Mouse (Mus musculus): Measurements from ENCODE around the gene Tln2.

Gene Tln2

DNA sequence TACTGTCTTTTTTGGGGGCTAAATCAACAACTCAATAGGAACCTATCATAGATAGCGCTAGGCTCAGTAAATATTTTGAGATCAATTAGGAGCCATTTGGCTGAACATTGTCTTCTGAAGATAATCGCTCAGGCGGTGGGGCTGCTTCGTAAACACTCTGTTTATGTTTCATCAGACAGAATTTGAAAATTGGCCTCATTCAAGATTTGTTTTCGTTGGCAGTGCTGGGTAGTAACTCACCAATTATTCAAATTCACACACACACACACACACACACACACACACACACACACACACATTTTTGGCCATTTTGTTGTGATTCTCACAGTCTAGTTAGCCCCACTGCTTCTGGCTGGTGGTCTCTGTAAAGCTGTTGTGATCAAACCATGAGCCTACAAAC, 12.9 kb downstream of the Tln2 start:
- in situ Hi-C loops (cut with MboI) = no loop called here

DNA sequence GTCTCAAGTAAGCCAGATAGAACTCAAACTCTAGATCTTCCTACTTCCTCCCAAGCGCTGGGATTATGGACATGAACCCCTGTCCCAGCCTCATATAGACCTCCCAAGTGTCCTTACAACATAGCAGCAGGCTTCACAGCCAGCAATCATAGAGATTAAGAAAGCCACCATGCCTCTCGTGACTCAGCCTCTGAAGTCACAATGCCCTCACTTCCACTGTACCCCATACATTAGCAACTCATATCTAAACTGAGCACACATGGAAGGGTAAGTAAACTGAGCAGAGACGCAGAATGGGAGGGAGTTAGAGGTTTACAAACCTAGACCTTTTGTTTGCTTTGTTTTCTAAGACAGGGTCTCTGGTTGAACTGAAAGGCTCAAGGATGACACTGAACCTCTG, 13.7 kb downstream of the Tln2 start:
- in situ Hi-C loops (cut with MboI) = no loop called here

DNA sequence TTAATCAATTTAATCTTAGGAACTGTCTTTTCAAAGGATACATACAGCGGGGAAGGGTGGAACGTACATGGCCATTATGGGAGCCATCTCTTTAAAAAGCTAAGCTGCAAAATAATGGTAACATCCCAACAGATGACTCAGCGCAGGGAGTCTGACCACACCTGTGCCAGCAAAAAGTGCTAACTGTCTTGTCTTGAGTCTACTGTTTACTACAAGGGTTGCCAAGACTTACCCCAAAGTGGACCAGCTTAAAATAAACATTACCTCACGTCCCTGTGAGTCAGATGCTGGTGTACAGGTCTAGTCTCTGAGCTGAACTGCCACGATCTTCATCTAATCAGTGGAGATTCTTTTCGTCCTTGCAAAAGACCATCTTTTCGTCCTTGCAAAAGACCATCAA, 14.7 kb downstream of the Tln2 start:
- in situ Hi-C loops (cut with MboI) = no loop called here

DNA sequence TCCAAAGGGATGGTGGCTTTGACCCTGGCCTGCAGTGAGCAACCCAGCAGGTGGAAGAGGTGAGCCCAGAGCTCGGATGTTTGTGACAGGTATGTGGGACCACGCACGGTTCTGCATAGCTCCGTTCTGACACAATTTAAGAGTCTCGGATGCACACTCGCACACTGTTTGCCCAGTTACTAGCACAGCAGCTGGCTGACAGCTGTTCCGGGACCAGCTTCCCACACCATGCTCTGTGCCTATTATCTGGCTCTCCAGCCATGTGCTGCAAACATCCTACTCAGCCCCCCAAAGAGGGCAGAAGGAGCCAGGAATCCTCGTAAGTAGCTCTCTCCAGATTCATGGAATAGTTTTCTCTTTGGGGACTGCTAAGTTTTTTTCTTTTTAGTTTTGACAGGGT, 17.6 kb downstream of the Tln2 start:
- in situ Hi-C loops (cut with MboI) = no loop called here

DNA sequence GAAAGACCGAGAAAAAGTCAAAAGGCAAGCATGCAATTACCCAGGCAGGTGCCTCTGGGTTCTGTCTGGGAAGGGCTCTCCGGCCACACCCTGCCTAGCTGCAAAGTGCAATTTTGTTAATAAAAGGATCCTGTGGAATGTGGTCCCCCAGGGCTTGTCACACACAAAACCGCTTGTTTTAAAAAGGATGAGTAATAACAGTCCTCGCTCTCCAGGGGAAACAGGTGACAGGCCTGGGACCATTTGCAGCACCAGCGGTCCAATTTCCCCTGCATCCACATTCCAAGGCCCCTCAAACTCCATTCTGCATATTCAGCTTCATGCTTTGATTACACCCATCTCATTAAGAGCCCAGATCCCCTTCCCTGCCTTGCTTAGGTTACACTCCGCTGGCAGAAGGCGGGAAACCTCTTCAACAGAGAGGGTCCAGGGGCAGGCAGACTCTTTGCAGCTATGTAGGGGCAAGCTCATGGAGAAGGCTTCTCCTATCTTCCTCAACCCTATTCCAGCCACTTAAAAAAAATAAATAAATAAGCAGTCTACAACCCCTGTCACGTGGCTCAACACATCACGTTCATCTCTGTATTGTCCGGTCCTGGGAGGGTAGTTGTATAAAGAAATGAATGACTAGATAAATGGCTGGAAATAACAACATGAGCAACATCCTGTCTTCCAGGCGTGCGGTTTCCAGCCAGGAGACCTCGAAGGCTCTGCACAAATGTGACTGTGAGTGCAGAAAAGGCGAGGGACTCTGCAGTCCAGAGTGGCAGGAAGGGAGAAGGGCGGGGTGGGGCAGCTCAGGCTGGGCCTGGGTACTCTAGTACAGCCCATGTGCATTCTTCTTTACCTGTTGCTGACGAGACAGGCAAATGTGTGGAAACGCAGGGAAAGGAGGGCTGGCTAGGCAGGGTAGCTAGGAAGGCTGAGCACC, 19.5 kb downstream of the Tln2 start:
- in situ Hi-C loops (cut with MboI) = no loop called here

DNA sequence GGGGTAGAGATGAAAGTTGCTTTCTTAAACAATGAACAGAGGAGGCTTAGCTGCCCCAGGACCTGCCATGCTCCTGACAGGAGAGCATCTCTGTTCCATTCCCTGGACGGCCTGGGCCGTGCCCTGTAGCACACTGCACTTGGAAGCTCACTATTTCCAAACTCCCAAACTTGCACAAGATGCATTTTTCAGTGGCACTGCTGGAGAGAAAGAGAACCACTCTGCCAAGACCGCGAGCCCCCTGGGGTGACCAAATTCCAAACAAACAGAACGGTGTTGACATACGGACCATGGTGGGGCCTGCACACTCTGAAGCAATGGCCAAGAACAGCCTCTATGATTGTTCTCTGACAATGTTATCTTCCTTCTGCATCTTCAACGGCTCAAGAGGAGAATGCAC, 25.1 kb downstream of the Tln2 start:
- in situ Hi-C loops (cut with MboI) = no loop called here

DNA sequence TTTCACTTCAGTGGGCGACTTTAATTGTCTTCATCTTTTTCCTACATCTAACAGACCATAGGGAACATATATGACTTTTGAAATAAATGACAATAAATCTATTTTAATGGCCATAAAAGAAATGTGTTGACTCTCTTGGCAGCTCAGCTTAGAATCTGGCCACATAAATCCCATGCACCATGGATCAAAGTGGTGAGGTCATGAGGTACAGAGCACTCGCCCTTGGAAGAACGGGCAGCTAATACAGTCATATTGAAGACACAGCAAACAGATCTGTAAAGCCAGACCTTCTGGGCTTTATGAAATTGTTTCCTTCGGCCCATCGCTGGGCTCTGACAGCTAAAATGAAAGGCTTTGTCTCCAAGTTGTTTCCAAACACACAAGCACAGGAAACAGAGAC, 26.2 kb downstream of the Tln2 start:
- in situ Hi-C loops (cut with MboI) = no loop called here

DNA sequence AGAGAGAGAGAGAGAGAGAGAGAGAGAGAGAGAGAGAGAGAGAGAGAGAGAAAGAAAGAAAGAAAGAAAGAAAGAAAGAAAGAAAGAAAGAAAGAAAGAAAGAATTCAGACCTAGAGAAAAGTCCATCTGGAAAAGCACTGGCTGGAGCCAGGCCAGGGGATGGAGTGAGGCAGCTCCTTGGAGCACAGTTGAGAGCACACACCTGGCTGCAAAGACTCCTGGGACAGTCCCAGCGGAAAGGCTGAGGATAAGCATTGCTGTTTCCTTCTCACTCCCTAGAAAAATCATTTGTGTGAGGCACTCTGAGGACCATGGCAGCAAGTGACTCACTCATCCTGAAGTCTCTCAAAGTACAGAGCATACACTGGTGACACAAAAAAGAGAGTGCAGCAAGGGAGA, 26.9 kb downstream of the Tln2 start:
- in situ Hi-C loops (cut with MboI) = no loop called here

DNA sequence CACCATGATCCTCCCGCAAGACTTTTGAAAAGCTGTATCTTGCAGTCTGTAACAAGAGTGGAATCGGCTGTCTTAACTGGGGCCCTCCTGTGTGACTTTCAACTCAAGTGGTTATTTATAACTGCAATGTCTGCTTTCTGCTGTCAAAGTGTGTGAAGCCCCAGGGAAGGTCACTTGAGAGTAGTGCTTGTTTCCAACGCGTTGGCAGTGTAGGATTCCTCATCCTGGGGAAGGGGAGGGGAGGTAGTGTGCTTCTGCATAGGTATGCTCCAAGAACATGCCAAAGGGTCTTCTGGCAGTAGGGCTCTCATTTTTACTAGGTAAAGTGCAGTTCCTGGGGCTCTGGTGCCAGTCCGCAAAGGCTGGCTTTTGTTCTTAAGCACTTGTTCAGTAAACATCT, 29.9 kb downstream of the Tln2 start:
- in situ Hi-C loops (cut with MboI) = no loop called here

DNA sequence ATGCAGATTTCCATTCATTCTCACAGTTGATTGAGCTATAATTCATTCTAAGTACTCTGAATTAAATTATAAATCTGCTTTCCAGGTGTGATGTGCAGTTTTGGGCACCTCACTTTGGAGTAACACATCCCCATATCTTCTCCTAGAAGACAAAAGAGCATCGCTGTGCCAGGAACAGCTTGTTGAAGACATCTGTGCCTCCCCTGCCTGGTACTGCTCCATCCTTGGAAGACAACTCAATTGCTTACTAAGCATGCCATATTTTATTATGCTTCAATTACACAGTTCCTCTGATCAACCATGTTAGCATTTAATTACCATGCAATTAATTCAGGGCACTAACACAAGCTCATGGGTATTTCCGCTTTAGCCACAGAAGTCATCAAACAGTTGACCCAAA, 31.8 kb downstream of the Tln2 start:
- in situ Hi-C loops (cut with MboI) = no loop called here

DNA sequence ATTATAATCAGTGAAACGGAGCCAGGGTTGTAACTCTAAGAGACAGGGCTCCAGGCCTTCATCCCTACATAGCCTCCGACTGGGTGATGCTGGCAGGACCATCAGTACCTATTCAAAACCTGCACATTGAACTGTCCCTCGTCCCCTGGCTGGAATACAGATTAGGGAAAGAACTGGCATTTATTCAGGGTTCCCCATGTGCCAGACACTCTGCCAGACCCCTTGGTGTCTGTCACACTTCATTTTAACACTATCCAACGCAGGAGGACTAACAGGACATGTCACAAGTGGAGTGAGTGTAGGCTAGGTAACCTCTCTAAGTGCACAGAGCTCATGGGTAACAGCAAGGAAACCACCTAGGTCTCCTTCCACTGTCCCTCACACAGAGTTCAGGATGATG, 37.8 kb downstream of the Tln2 start:
- in situ Hi-C loops (cut with MboI) = no loop called here

DNA sequence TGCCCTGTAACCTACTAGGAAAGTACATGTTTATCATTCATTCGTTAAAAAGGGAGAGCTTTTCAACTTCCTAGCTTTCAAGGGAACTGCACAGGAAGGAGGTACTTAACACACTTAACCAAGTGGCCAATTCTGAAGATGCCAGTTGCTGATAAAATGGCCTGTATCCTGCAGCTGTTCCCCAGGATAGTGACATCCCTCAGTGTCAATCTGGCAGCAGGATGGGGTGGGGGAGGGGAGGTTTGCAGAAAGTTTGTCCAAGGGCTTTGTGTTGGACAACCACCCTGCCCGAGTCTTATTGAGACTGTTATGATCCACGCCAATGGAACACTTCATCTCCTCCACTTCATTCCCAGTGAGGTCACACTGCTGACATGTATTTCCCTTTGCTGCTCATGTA, 50.0 kb downstream of the Tln2 start:
- in situ Hi-C loops (cut with MboI) = no loop called here

DNA sequence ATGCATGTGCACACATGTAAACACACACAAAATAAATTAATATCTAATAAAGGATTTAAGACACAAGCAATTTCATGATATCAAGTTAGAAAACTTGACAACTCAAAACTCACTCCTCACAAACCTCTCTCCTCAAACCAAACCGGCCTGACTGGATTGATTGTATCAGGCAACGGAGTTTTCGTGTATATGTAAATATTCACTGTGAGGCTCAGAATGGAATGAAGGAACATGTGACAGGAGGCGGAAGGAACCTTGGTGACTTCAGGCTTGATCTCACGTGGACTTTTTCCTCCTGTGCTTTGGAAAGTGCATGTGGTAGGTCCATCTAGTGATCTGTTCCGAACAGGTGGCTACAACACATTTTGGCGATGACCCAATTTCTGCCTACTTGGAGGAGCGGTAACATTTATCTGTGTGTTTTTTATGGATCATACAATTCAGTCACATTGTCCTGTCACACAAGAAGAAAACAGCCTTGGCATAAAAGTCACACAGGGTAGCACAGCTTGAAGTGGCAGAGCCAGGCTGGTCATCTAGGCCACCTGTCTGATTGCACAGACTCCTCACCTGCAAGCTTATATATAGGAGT, 54.7 kb downstream of the Tln2 start:
- in situ Hi-C loops (cut with MboI) = no loop called here

DNA sequence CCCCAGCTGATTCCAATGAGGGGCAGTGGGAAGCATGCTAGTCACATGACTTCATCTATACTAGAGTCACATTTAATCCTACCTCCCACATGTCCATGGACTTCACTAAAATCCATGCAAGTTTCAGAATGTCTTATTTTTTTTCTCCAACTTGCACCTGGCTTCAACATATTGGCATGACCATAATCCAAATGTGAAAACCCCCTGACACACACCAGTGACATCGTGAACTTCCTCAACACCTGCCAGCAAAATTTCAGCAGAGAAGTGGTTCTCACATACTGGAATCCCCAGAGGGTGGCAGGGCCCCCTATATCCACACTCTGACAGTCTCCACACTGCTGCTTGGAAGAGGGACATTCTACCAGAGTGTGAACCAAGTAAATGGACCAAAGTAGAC, 57.7 kb downstream of the Tln2 start:
- in situ Hi-C loops (cut with MboI) = no loop called here

DNA sequence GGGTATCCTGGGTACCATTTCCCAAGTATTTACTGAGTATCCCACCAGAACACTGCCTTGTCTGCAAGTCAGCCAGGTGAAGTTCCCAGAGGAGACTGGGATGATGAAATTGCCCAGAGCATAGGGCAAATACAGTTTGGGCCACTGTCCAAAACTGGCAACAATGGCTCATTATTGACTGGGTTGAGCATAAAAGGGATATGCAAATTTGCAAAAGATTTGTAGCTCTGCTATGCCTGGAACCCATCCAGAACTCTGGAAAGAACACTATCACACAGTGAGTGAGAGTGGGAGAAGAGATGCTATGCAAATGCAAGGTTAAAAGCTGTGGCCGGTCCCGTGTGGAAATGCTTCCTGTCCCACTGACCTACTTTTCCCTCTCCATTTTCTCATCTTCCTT, 63.1 kb downstream of the Tln2 start:
- in situ Hi-C loops (cut with MboI) = no loop called here

DNA sequence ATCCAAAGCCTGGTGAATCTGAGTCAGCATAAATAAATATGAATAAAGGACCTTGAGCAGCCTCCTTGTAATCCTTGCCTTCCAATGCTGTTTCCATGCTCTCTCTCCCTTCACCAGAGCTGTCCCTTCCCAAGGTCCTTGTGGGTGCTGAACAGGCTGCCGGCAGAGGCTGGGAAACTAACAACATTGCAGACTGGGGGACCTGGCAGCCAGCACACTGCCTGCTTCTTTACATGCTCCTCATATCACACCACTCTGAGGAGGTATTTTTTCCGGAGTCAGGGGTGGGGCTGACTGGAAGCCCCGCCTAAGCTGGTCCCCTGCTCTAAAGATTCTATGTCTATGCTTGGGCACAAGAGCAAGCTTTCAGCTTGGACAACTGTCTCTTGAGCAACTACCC, 64.2 kb downstream of the Tln2 start:
- in situ Hi-C loops (cut with MboI) = no loop called here

DNA sequence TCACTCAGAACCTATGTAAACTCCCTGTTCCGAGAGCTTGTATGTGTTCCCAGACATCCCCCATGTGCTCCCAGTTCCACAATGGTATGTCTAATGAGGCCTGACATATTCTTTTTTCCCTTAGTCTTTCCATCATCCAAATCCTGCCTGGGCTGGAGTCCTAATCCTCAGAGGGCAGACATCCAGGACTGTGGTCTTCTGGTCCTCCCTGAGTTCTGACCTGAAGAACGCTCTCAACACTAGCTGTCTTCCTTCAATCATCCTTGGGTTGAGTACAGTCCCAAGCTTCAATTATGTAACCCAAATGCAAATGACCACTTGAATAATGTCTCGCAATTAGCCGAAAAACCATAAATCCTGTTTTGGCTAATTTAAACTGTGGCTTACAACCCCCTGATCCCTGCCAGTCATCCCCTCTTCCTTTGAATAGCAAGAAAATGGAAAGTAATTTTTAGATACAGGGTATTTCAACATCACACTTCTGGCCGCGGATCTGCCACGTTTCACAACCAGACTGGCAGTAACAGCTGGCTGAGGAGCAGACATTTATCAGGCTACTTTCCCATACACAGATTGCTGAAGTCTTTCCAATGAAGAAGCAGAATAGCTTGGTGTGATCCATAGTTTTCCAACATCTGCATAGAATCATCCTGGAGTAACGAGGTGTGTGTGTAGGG, 65.5 kb downstream of the Tln2 start:
- in situ Hi-C loops (cut with MboI) = no loop called here

DNA sequence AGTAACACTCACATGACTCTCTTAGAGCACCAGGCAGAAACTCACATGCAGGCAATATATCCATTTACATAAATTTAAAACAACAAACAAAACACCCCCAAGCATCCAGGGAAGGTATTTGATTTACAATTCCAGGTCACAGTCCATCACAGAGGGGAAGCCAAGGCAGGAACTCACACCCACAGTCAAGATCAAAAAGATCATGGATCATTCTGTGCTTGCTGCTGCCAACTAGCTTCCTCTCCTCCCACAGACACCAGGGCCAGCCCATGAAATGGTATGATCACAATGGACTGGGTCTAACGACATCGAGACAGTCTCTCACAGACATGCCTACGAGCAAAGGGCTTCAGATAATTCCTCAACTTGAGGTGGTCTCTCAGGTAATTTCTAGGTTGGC, 70.1 kb downstream of the Tln2 start:
- in situ Hi-C loops (cut with MboI) = no loop called here

DNA sequence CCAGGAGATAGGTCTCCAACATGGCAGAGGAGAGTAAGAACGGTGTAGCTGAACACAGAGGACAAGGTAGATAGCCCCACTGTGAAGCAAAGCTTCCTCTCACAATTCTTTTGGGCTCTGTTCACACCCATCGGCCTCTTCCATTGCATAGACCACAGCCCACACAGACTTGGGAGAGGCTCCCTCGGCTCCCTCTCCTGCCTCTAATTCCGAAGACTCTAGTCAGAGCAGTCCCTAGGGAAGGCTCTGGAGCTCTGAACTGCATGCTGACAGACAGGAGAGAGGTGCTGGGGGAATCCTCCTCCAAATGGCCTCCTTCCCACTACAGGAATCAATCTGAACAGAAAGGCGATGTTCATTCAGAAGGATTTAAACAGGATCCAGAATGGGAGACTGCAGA, 72.9 kb downstream of the Tln2 start:
- in situ Hi-C loops (cut with MboI) = no loop called here

DNA sequence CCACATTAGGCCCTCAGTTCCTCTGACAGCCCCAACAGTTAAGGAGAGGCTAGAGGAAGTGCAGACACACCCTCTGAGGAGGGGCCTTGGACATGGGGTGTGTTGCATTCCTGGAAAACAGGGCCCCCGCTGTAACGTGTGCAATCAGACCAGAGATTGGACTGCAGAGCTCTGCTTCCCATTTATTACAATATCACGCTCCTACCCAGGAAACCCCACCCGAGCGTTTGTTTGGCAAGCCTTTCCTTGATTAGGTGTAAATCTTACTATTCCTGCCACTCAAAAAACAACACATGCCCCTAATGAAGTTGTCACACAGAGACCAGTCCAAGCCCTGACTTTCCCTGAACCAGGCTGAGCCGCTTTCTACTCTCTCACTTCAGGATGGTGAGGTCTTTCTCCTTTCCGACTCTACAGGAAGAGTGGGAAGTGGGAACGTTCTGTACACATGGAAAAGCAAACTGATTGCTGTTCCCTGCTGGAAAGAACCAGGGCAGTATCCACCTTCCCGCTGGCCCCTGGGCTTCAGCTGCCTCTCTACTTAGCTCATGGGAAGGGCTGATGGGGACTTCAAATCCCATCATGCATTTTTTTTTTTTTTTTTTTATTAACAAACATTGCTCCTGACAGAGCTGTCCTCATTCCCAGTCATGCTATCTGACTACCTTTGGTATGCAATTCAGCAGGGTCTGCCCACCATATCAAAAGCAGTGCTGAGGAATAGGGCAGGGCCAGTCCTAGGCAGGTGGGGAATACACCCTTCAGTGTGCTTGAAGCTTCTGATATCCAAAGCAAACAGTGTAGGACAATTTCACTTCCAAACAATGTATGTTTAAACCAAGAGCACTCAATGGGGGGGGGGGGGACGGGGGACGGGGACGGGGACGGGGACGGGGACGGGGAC, 74.1 kb downstream of the Tln2 start:
- in situ Hi-C loops (cut with MboI) = no loop called here

DNA sequence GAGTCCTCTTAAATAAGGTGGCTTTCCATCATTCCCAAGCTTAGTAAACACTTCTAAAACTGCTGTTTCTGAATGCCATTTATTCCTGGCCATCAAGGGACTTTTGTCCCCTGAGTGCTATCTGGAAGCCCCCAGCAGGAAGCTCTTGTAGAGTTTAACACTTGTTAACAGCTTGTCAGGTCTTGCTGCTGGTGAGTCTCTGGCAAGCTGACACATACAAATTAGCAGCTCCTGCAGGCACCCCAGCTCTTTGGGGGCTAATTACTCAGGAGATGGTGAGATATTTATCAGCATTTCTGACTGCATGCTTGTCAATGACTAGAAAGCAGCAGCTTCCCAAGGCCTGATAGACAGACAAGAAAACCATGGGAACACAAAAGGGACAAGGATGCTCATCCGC, 77.2 kb downstream of the Tln2 start:
- in situ Hi-C loops (cut with MboI) = no loop called here

DNA sequence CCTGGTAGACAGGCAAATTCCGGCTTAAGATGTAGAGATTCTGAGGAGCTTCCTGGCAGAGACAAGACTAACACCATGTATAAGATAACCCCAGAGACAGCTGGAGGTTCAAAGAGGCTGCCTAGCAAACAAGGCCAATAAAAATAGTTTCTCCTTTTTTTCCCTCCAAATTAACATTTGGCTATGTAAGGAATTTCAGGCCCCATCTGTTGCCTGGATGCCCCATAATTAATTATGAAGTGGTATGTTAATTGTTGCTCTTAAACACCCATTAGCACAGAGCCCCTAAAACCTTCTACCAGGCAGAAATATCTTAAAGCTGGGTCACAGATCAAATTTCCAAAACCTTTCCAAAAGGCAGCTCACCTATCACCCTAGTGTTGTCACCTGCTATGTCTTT, 77.7 kb downstream of the Tln2 start:
- in situ Hi-C loops (cut with MboI) = no loop called here

Measured in mature B cell (primary cell).